30 mouse cellular contexts compared by ENCODE assay signal in the genomic region with DNA sequence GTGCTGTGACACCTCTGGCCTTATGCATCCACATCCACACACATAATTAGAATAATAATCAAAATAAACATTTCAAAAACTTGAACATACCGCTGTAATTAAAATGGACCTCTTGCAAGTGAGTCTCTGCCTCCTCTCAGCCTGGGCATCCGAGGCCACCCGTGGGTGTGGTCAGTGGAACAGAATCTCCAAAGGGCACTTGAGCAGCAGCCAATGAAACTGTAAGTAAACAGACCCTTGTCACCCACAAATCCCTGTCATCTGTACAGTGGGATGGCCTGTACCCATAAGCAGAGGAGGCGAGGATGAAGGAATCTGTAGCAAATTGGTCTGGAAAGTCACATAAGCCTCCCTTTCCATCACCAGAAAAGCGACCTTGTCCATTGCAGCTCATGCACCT. TPM values are rescaled to one million over a fixed set of nuclear protein-coding genes. Genes with fewer than 3 reads are reported as not detected.
"Had no signal": no experiment of that assay in that cellular context is flagged by ENCODE, and none has a peak within 500 bp of the region (broad histone marks: within the 10 kb centered on the region; RNA-seq: fewer than 3 reads in every experiment).

No protein-coding gene starts in this region.

- H3K4me3 ChIP-seq: embryonic facial prominence, embryonic 10.5 days; embryonic facial prominence, embryonic 12.5 days; embryonic facial prominence, embryonic 13.5 days; embryonic facial prominence, embryonic 15.5 days; erythroblast, embryonic 14.5 days; forebrain, embryonic 10.5 days; forebrain, embryonic 12.5 days; forebrain, embryonic 13.5 days; forebrain, embryonic 15.5 days; heart, adult 2 months had no signal

- ATAC-seq: forebrain, embryonic 13.5 days; forebrain, embryonic 14.5 days; forebrain, embryonic 15.5 days; forebrain, embryonic 16.5 days; forebrain, postnatal 0 days had no signal

- H3K27me3 ChIP-seq: embryonic facial prominence, embryonic 12.5 days; embryonic facial prominence, embryonic 13.5 days; embryonic facial prominence, embryonic 15.5 days; forebrain, embryonic 13.5 days; forebrain, embryonic 15.5 days had no signal

- H3K9ac ChIP-seq: embryonic facial prominence, embryonic 12.5 days; embryonic facial prominence, embryonic 13.5 days; embryonic facial prominence, embryonic 15.5 days; forebrain, embryonic 12.5 days; forebrain, embryonic 13.5 days; forebrain, embryonic 15.5 days; forebrain, postnatal 0 days had no signal

- H3K27ac ChIP-seq: embryonic facial prominence, embryonic 10.5 days; embryonic facial prominence, embryonic 12.5 days; embryonic facial prominence, embryonic 13.5 days; embryonic facial prominence, embryonic 15.5 days; forebrain, embryonic 10.5 days; forebrain, embryonic 12.5 days; forebrain, embryonic 13.5 days; forebrain, embryonic 15.5 days; heart, adult 2 months had no signal

- DNase-seq: cerebellum, adult 2 months; cerebellum, adult 8-10 months; cerebellum, adult 9-10 months; cerebellum, adult 9-11 months; cerebellum, postnatal 10 days; cerebellum, postnatal 14 days; cerebellum, postnatal 25 days; cerebellum, postnatal 36 days; embryo, embryonic 11 days; forebrain, postnatal 0 days; gastrocnemius, postnatal 10 days; gastrocnemius, postnatal 14 days; gastrocnemius, postnatal 25 days; gastrocnemius, postnatal 36 days; heart, adult 11 months; heart, adult 18-20 months; heart, adult 2 months had no signal

- H3K36me3 ChIP-seq: embryonic facial prominence, embryonic 10.5 days; embryonic facial prominence, embryonic 12.5 days; embryonic facial prominence, embryonic 13.5 days; embryonic facial prominence, embryonic 15.5 days; forebrain, embryonic 10.5 days; forebrain, embryonic 12.5 days; forebrain, embryonic 15.5 days had no signal

- H3K9me3 ChIP-seq: embryonic facial prominence, embryonic 10.5 days; embryonic facial prominence, embryonic 12.5 days; embryonic facial prominence, embryonic 13.5 days; embryonic facial prominence, embryonic 15.5 days; forebrain, embryonic 10.5 days; forebrain, embryonic 12.5 days; forebrain, embryonic 13.5 days; forebrain, embryonic 15.5 days had no signal

- H3K4me2 ChIP-seq: embryonic facial prominence, embryonic 12.5 days; embryonic facial prominence, embryonic 13.5 days; embryonic facial prominence, embryonic 15.5 days; forebrain, embryonic 12.5 days; forebrain, embryonic 13.5 days; forebrain, embryonic 15.5 days had no signal

RNA-seq across cellular contexts. Expression of a gene that starts 32.9 kb away (rescaled TPM):
- total RNA-seq: common myeloid progenitor, adult 5-6 weeks; granulocyte monocyte progenitor cell, adult 5-6 weeks had no signal
- polyA plus RNA-seq: erythroblast, embryonic 14.5 days had no signal
